Mouse (Mus musculus) ES-E14 (cell line): ENCODE data around the gene Lhfpl3. TPM values are rescaled to one million over a fixed set of nuclear protein-coding genes. Genes with fewer than 3 reads are reported as not detected.
"Not testable (repeated sequence)": the region's sequence is repeated elsewhere in the genome, so short reads cannot be mapped to it uniquely, and the experiment has no call there.

ENCODE experiments used
- DNase-seq: peaks from one replicate; pipeline ENCODE4 v3.0.0-alpha.2; 2013; ENCODE audit warnings: low read depth, low spot score
- H3K27ac ChIP-seq: 2 replicates; pipeline ENCODE4 v1.5.1; 2012; ENCODE audit warnings: low read depth, mild to moderate bottlenecking, low read length, moderate library complexity, mixed read lengths; ENCODE audit not compliant: poor library complexity, insufficient read depth, severe bottlenecking
- H3K36me3 ChIP-seq: 2 replicates; pipeline ENCODE4 v1.6.1; 2012; ENCODE audit warnings: mild to moderate bottlenecking, low read length, moderate library complexity, mixed read lengths; ENCODE audit not compliant: control insufficient read depth, poor library complexity, insufficient read depth, severe bottlenecking
- H3K4me1 ChIP-seq, 2 experiments: fragments of 150-350 bp in 1 of 2; sonication (generic) in 1 of 2; 2 replicates each; pipeline ENCODE4 v1.6.1; 2012; ENCODE audit warnings: low read length in 2 of 2, mild to moderate bottlenecking in 1 of 2, mixed read lengths in 1 of 2; ENCODE audit not compliant: control insufficient read depth in 2 of 2, insufficient read depth in 2 of 2, poor library complexity in 1 of 2
- H3K4me3 ChIP-seq, 2 experiments: fragments of 150-350 bp in 1 of 2; sonication (generic) in 1 of 2; 2 replicates each; pipeline ENCODE4 v1.5.1; 2012; ENCODE audit warnings: low read length in 2 of 2, low read depth in 1 of 2, mild to moderate bottlenecking in 1 of 2, mixed read lengths in 1 of 2; ENCODE audit not compliant: insufficient read depth in 1 of 2, poor library complexity in 1 of 2, severe bottlenecking in 1 of 2
- H3K9ac ChIP-seq: 2 replicates; pipeline ENCODE4 v1.6.1; 2012; ENCODE audit warnings: low read depth, mild to moderate bottlenecking, low read length, mixed read lengths; ENCODE audit not compliant: poor library complexity, insufficient read depth, severe bottlenecking
- H3K9me3 ChIP-seq: fragments of 150-350 bp; sonication (generic); 2 replicates; pipeline ENCODE4 v1.6.1; 2012; ENCODE audit warnings: low read depth, mild to moderate bottlenecking, low read length; ENCODE audit not compliant: control insufficient read depth, insufficient read depth
- CHD2 ChIP-seq: IDR thresholded peaks from 2 replicates; pipeline ENCODE4 v1.6.1; 2014; ENCODE audit warnings: mild to moderate bottlenecking, low read depth, low read length, inconsistent platforms
- HCFC1 ChIP-seq: IDR thresholded peaks from 2 replicates; pipeline ENCODE4 v1.6.1; 2012; ENCODE audit warnings: low read length, inconsistent platforms, borderline replicate concordance; ENCODE audit not compliant: insufficient read depth
- MAFK ChIP-seq: IDR thresholded peaks from 2 replicates; pipeline ENCODE4 v1.6.1; 2014; ENCODE audit warnings: mild to moderate bottlenecking, low read depth, low read length, inconsistent platforms; ENCODE audit not compliant: insufficient read depth
- ZC3H11A ChIP-seq: IDR thresholded peaks from 2 replicates; pipeline ENCODE4 v1.6.1; 2012; ENCODE audit warnings: low read depth, mild to moderate bottlenecking, inconsistent platforms, low read length, borderline replicate concordance
- ZNF384 ChIP-seq: IDR thresholded peaks from 2 replicates; pipeline ENCODE4 v1.6.1; 2012; ENCODE audit warnings: low read depth, low read length, inconsistent platforms
- in situ Hi-C, 2 experiments: fragments of 600-800 bp; cut with MboI; formaldehyde crosslinking; loops; one replicate each; pipeline ENCODE4 v1.15.1; 2025; ENCODE audit warnings: low sequenced_read_pairs in 2 of 2, inconsistent platforms in 1 of 2; ENCODE audit not compliant: unreplicated experiment in 2 of 2
- total RNA-seq: library from RNA; depleted of rRNA; stranded (reverse); fragments of 300-350 nt; gene quantifications from 2 replicates; pipeline ENCODE4 v1.2.3, GENCODE M21; 2012; rRNA removed

The Lhfpl3 gene
- not detected in 2 replicates for total RNA-seq

DNA sequence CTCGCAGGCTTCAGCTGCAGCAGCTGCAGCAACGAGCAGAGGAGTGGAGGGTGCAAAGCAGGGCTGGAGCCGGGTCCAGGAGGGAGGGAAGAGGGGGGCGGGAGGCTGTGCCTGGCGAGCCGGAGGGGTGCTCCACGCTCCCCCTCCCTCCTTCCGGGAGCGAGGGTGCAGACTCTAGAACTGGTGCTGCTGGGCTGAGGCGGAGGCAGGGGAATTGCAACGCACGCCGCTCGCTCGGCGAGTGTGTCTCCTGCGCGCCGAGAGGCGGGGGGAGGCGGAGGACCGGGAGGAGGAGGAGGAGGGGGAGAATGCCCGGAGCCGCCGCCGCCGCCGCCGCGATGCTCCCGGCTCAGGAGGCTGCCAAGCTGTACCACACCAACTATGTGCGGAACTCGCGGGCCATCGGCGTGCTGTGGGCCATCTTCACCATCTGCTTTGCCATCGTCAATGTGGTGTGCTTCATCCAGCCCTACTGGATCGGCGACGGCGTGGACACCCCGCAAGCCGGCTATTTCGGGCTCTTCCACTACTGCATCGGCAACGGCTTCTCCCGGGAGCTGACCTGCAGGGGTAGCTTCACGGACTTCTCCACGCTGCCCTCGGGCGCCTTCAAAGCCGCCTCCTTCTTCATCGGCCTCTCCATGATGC is at the start of gene Lhfpl3:
Lhfpl3 (plus strand) TSS at position 175 of the 648 bp plus-strand sequence.
- H3K4me1 ChIP-seq, result peaks cover 0 to 3% of the 10 kb centered on the region in 2 experiments; a peak in 2 of 4 replicates
- H3K4me3 ChIP-seq, result peak within 1 kb of the TSS; percentile 63 to 78
- no peak within 1 kb of the TSS for H3K27ac ChIP-seq
- in situ Hi-C loops, result no loop called here
- no peaks in the 10 kb centered on the region for H3K9me3 ChIP-seq
- no peak for DNase-seq
- H3K36me3 ChIP-seq, result no peaks in the 10 kb centered on the region
- H3K9ac ChIP-seq, result peak within 1 kb of the TSS; percentile 31; the same call in 1 of the 2 replicates
- TF ChIP-seq MAFK (no peak), HCFC1 (no peak), ZNF384 (no peak), CHD2 (no peak), ZC3H11A (no peak)

- DNase-seq, result peak; percentile 16
- H3K9ac ChIP-seq, H3K9me3 ChIP-seq, in situ Hi-C loops, H3K4me1 ChIP-seq, H3K4me3 ChIP-seq, H3K36me3 ChIP-seq: not testable (repeated sequence)
- peak overlapping the region; percentile 58; the same call in 1 of the 2 replicates for H3K27ac ChIP-seq
These were observed 39.6 kb upstream of the Lhfpl3 start for GRCm38 (mm10) chr5:22706271-22706670.

DNA sequence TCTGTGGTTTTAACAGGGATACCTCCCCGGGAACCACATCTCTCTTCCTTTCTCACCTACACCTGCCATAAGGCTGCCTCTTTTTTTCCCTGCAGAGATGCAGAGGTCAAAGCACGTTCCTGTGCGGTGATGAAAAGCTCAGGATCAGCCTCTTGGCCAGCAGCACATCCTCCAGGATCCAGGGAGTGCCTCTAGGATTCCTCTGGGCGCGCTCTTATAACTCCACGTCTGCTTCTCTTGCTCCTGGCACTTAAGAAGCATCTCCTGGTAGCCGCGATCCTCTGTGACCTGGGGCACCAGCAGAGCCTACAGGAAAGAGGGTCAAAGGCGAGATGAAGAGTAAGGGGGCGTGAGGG is 352 bp upstream of the Lhfpl3 start:
- Histone ChIP-seq H3K36me3 (no peaks in the 10 kb centered on the region), H3K4me3 (peak overlapping the region; percentile 63 to 78), H3K9ac (no peak overlapping the region), H3K9me3 (no peaks in the 10 kb centered on the region), H3K4me1 (peaks cover 0 to 3% of the 10 kb centered on the region in 2 experiments; a peak in 2 of 4 replicates), H3K27ac (no peak overlapping the region)
- in situ Hi-C loops, result no loop called here
- no peak for DNase-seq
- TF ChIP-seq MAFK (no peak), ZC3H11A (no peak), HCFC1 (no peak), ZNF384 (no peak), CHD2 (no peak)

- Histone ChIP-seq H3K9me3 (no peaks in the 10 kb centered on the region), H3K27ac (no peak overlapping the region), H3K4me1 (peaks cover 0 to 3% of the 10 kb centered on the region in 2 experiments; a peak in 2 of 4 replicates), H3K9ac (peak overlapping the region; percentile 31; the same call in 1 of the 2 replicates), H3K4me3 (peak overlapping the region; percentile 63 to 78), H3K36me3 (no peaks in the 10 kb centered on the region)
- TF ChIP-seq ZC3H11A (no peak), HCFC1 (no peak), CHD2 (no peak), MAFK (no peak), ZNF384 (no peak)
- no peak for DNase-seq
- in situ Hi-C loops, result no loop called here
These were observed 718 bp downstream of the Lhfpl3 start for GRCm38 (mm10) chr5:22746533-22747021.

- H3K27ac ChIP-seq, result no peak overlapping the region
- no peak overlapping the region for H3K4me3 ChIP-seq
- DNase-seq, result no peak
These were observed 1.4 kb downstream of the Lhfpl3 start for GRCm38 (mm10) chr5:22747305-22747704.

More at GRCm38 (mm10) chr5:22747305-22747704, 1.4 kb downstream of the Lhfpl3 start:
- no peak for TF ChIP-seq CHD2
- no peak for TF ChIP-seq MAFK
- in situ Hi-C loops, result no loop called here
- no peak overlapping the region for H3K9ac ChIP-seq
- H3K4me1 ChIP-seq, result peaks cover 0 to 3% of the 10 kb centered on the region in 2 experiments; a peak in 2 of 4 replicates
- H3K36me3 ChIP-seq, result no peaks in the 10 kb centered on the region
- H3K9me3 ChIP-seq, result no peaks in the 10 kb centered on the region
